In the genomic region with DNA sequence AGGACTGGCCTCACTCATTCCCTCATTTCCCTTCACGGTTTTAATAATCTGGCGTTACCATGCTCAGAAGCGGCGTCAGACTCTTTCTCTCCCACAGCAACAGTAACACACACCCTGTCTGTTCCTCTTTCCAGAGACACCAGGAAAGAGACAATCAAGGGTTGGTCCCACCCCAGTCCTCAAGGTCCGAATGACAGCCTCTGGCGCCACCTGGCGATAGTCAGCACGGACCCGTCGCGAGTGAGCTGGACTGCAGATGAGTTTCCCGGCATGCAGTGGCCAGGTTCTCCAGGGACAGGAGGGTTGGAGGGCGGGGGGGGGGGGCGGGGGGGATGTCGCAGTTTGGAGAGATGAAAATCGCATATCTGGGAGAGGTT, we compare ENCODE assay signal across 8 mouse cellular contexts. TPM values are rescaled to one million over a fixed set of nuclear protein-coding genes. Genes with fewer than 3 reads are reported as not detected.
A peak's percentile ranks its signal among the peaks of the same experiment; 100 is the strongest.
DNase-seq lines count a peak whose midpoint lies in the region; ATAC-seq and TF ChIP-seq lines count a peak whose summit lies in the region.

No protein-coding gene starts in this region.

- no peaks in the 10 kb centered on the region for H3K36me3 ChIP-seq in forebrain, postnatal 0 days (ENCODE audit: insufficient read depth)

- peak overlapping the region; percentile 59 for H3K9ac ChIP-seq in forebrain, postnatal 0 days

- H3K4me1 ChIP-seq in cerebellum, adult 2 months (ENCODE audit: control insufficient read depth, insufficient read depth, low read length) = peaks cover 13% of the 10 kb centered on the region; the same call in 1 of the 2 replicates
- no peaks in the 10 kb centered on the region for H3K4me1 ChIP-seq in forebrain, postnatal 0 days (ENCODE audit: insufficient read depth)

- no peak for TF ChIP-seq POLR2A in cerebellum, adult 2 months (IDR thresholded peaks at IDR 0.05; ENCODE audit: borderline replicate concordance, insufficient read depth, low read length)

- TF ChIP-seq CTCF in cerebellum, adult 2 months (IDR thresholded peaks at IDR 0.05; ENCODE audit: borderline replicate concordance, insufficient read depth, low read depth, low read length) = peak; percentile 96
- TF ChIP-seq CTCF in forebrain, postnatal 0 days (IDR thresholded peaks at IDR 0.05; ENCODE audit: low read depth) = peak; percentile 84

- no peaks in the 10 kb centered on the region for H3K27me3 ChIP-seq in cerebellum, adult 2 months (ENCODE audit: control insufficient read depth, insufficient read depth, low read length)
- peaks cover 3% of the 10 kb centered on the region; the same call in 1 of the 2 replicates for H3K27me3 ChIP-seq in forebrain, postnatal 0 days (ENCODE audit: insufficient read depth, low read length)

- peak overlapping the region; percentile 93 for H3K4me2 ChIP-seq in forebrain, postnatal 0 days (ENCODE audit: low read depth)

- peak overlapping the region; percentile 68 for H3K27ac ChIP-seq in cerebellum, adult 2 months (ENCODE audit: insufficient read depth, low read length)
- H3K27ac ChIP-seq in forebrain, postnatal 0 days (ENCODE audit: low read depth, low read length) = peak overlapping the region; percentile 70; the same call in 1 of the 2 replicates

- no peaks in the 10 kb centered on the region for H3K9me3 ChIP-seq in forebrain, postnatal 0 days (ENCODE audit: low read length)

- peak; percentile 80 for ATAC-seq in forebrain, postnatal 0 days

- DNase-seq in ES-CJ7 (ENCODE audit: low read depth, low spot score) = peak; percentile 89
- DNase-seq in cerebellum, adult 2 months = peak; percentile 95 to 97
- DNase-seq in forebrain, postnatal 0 days = peak; percentile 91
- DNase-seq in heart, postnatal 4 days = peak; percentile 95
- DNase-seq in layer of hippocampus, postnatal 14 days (ENCODE audit: low spot score in 2 of 2) = peak; percentile 88 to 92
- peak; percentile 92 for DNase-seq in lung, postnatal 14 days
- peak; percentile 80 for DNase-seq in retina, adult 2 months (ENCODE audit: low read depth, low spot score)
- peak; percentile 89 for DNase-seq in thymus, postnatal 25 days

- peak overlapping the region; percentile 78 for H3K4me3 ChIP-seq in cerebellum, adult 2 months (replicated peaks; ENCODE audit: insufficient read depth, low read depth, low read length)
- H3K4me3 ChIP-seq in forebrain, postnatal 0 days (ENCODE audit: low read depth, low read length) = peak overlapping the region; percentile 52

- WGBS in cerebellum, adult 2 months = 0% methylated on average over 16 of the region's 16 CpGs
- under 1% methylated on average over 14 of the region's 16 CpGs for WGBS in forebrain, postnatal 0 days

RNA-seq across cellular contexts. Expression of a gene that starts 0.7 kb away (rescaled TPM):
- polyA plus RNA-seq in cerebellum, adult 2 months (2012; rRNA removed) = 155 and 165 TPM in 2 replicates
- total RNA-seq in forebrain, postnatal 0 days (2014; rRNA removed) = 48.4 and 73.2 TPM in 2 replicates
- 44.3 and 69.1 TPM in 2 replicates for polyA plus RNA-seq in forebrain, postnatal 0 days (2015; fragmentation: Nextera tagmentation; extraction: Ambion mirVana)
- 1 to 10 TPM; 3.9 to 4.3 TPM for total RNA-seq in heart, postnatal 4 days (2021)
- 100 to 1,000 TPM in 1 of 2 experiments, 10 to 100 TPM in 1; 85.6 to 100 TPM for total RNA-seq in layer of hippocampus, postnatal 14 days (2021)

RNA-seq across cellular contexts. Expression of a gene that starts 7.8 kb away (rescaled TPM):
- polyA plus RNA-seq in cerebellum, adult 2 months (2012; rRNA removed) = 27.9 and 28.2 TPM in 2 replicates
- total RNA-seq in forebrain, postnatal 0 days (2014; rRNA removed) = 15.2 and 16.2 TPM in 2 replicates
- polyA plus RNA-seq in forebrain, postnatal 0 days (2015; fragmentation: Nextera tagmentation; extraction: Ambion mirVana) = 15.8 and 23.4 TPM in 2 replicates
- 1 to 10 TPM; 7.5 to 8.0 TPM for total RNA-seq in heart, postnatal 4 days (2021)
- total RNA-seq in layer of hippocampus, postnatal 14 days (2021) = 10 to 100 TPM; 18.0 to 19.9 TPM

RNA-seq across cellular contexts. Expression of a gene that starts 20.8 kb away (rescaled TPM):
- polyA plus RNA-seq in cerebellum, adult 2 months (2012; rRNA removed) = 208 and 224 TPM in 2 replicates
- 136 and 153 TPM in 2 replicates for total RNA-seq in forebrain, postnatal 0 days (2014; rRNA removed)
- 52.3 and 55.6 TPM in 2 replicates for polyA plus RNA-seq in forebrain, postnatal 0 days (2015; fragmentation: Nextera tagmentation; extraction: Ambion mirVana)
- 100 to 1,000 TPM; 108 to 119 TPM for total RNA-seq in heart, postnatal 4 days (2021)
- total RNA-seq in layer of hippocampus, postnatal 14 days (2021) = 100 to 1,000 TPM; 189 to 217 TPM

RNA-seq across cellular contexts. Expression of a gene that starts 27.6 kb away (rescaled TPM):
- polyA plus RNA-seq in cerebellum, adult 2 months (2012; rRNA removed) = 10.3 and 11.0 TPM in 2 replicates
- 10.8 and 11.4 TPM in 2 replicates for total RNA-seq in forebrain, postnatal 0 days (2014; rRNA removed)
- polyA plus RNA-seq in forebrain, postnatal 0 days (2015; fragmentation: Nextera tagmentation; extraction: Ambion mirVana) = 9.9 and 11.6 TPM in 2 replicates
- 10 to 100 TPM; 32.5 to 36.0 TPM for total RNA-seq in heart, postnatal 4 days (2021)
- 1 to 10 TPM; 4.6 to 6.0 TPM for total RNA-seq in layer of hippocampus, postnatal 14 days (2021)

RNA-seq across cellular contexts. Expression of a gene that starts 46.8 kb away (rescaled TPM):
- 31.0 and 31.6 TPM in 2 replicates for polyA plus RNA-seq in cerebellum, adult 2 months (2012; rRNA removed)
- 19.3 and 21.8 TPM in 2 replicates for total RNA-seq in forebrain, postnatal 0 days (2014; rRNA removed)
- polyA plus RNA-seq in forebrain, postnatal 0 days (2015; fragmentation: Nextera tagmentation; extraction: Ambion mirVana) = 12.5 and 18.4 TPM in 2 replicates
- total RNA-seq in heart, postnatal 4 days (2021) = 1 to 10 TPM; 5.0 to 5.5 TPM
- 10 to 100 TPM; 29.7 to 35.5 TPM for total RNA-seq in layer of hippocampus, postnatal 14 days (2021)

Comparison
In these comparisons a context has a peak if more than half of its experiments do, and no peak if none do; other contexts are left out.
1. Peak in every context shown above with its lines: DNase-seq, ATAC-seq, H3K4me3 ChIP-seq and H3K27ac ChIP-seq.